Mouse (Mus musculus): ENCODE measurements around the gene Pdap1.
"Not testable (repeated sequence)": the region's sequence is repeated elsewhere in the genome, so short reads cannot be mapped to it uniquely, and the experiment has no call there.

Gene Pdap1

DNA sequence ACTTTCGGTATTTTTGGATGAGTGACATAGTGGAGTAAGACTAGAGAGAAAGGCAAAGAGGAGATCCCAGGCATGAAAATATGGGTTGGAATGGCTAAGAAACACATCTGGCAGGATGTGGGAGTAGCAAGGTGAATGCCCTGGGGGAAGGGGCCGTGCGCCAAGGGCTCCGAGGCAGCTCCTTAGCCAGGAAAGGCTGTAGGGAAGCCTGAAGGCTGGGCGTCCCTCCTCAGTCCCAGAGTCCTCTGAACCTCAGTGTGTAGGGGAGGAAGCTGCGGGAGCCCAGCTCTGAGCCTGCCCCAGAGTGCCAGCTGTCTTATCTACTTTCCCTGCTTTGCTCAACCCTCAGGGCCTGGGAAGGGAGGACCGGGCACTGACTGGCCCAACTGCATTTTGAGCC lies 19.1 kb downstream of the Pdap1 start:
- intact Hi-C loops (cut with DNase I) = no loop called here

DNA sequence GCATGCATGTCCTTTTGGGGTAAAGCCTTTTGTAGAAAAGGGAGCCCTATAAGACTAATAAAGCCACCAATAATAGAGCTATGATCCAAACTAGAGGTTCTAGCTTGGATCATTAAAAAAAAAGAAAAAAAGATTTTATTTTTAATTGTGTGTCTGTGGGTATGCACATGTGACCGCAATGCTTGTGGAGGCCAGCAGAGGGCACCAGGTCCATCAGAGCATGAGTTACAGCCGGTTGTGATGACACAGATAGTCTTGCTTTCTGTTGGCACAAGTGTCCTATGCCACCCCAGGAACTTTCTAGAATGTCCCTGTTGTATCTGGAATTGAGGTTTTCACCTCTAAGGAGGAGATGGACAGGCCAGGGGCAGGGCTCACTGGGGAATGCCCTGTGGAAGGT lies 20.7 kb downstream of the Pdap1 start:
- intact Hi-C loops (cut with DNase I) = no loop called here

DNA sequence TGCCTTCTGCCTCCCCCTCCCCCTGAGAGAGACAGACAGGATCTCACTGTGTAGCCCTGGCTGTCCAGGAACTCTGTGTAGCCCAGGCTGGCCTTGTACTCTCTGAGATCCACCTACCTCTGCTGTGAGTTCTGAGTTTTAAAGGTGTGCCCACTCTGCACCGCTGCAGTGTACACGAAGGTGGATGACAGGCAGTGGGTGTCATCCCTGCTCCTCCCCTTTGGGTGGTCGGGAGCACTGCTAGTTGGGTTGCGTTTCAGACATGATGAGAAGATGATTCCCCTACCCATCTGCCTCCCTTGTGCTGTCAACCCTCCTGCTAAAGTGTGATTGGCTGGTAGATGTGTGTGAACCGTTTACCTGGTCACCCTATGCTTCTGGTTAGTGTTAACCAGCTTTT lies 21.6 kb downstream of the Pdap1 start:
- intact Hi-C loops (cut with DNase I) = no loop called here

DNA sequence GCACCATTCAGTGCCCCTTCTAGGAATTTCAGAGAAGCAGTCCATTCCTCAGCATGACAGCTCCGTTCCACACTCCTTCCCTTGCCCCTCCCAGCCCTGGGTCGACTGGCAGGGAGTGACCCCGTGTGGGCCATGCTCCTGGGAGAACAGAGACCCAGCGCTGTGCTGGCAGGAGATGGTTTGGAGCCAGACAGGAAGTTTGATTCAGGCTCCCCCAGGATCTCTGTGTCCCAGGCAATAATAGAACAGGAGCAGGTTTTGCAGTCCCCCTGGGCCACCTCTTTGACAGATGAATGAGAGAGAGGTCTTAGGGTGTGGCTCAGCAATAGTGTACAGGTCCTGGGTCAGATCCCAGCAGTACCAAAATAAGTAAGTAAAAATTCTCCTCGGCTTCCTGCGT lies 22.0 kb downstream of the Pdap1 start:
- intact Hi-C loops (cut with DNase I) = no loop called here

DNA sequence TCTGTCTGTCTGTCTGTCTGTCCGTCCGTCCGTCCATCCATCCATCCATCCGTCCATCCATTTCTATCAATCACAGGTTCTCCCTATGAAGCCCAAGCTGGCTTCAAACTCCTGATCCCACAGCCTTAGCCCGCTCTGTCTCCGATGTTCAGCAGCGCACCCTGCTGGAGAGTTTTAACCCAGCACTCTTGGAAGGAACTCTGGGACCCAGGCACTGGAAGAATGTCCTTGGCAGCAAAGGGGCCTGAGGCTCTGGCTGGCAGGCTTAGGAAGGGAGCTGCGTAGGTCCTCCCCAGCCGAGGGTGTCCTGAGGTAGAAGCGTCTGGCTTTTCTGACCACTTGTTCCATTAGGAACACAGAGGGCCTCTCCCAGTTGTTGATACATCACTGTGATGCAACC lies 23.1 kb downstream of the Pdap1 start:
- intact Hi-C loops (cut with DNase I) = loop anchor here (2.0 kb wide), 1 partner anchor 34 kb away; the partner anchor contains the start of gene Arpc1a

DNA sequence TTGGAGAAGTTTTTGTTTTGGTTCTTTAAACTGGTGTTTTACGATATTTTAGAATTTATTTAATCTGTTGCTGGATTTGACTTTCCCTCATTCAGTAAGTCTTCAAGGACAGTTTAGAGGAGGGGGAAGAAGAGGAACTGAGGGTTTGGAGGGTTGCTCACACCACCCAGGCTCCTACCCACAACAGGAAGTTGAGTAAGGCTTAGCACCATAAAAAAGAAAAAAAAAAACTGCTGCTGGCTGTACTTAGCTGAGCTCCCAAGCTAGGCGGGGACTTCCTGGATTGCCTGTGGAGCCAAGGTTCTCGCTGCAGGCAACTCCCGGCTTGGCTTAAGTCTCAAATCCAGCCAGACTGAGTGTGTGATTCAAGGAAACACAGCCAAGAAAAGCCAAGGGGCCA lies 23.7 kb downstream of the Pdap1 start:
- intact Hi-C loops (cut with DNase I) = loop anchor here (2.0 kb wide), 1 partner anchor 34 kb away; the partner anchor contains the start of gene Arpc1a

DNA sequence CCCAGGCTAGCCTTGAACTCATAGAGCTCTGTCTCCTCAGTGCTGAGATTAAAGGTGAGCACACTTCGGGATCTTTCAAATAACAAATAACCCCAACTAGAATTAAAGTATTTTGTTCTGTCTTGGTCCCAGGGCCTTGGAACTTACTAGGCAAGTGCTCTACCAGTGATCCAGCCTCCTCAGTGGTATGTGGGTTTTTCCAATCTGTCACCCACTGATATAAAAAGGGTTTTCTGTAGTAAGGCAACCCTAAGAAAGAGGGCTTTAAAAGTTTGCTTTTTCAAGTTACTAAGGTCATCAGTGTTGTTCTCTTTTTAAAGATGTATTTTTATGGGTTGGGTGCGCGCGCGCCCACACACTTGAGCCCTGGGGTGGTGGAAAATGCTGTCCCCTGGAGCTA lies 24.3 kb downstream of the Pdap1 start:
- intact Hi-C loops (cut with DNase I) = loop anchor here (2.0 kb wide), 1 partner anchor 33 kb away; the partner anchor contains the start of gene Arpc1a

DNA sequence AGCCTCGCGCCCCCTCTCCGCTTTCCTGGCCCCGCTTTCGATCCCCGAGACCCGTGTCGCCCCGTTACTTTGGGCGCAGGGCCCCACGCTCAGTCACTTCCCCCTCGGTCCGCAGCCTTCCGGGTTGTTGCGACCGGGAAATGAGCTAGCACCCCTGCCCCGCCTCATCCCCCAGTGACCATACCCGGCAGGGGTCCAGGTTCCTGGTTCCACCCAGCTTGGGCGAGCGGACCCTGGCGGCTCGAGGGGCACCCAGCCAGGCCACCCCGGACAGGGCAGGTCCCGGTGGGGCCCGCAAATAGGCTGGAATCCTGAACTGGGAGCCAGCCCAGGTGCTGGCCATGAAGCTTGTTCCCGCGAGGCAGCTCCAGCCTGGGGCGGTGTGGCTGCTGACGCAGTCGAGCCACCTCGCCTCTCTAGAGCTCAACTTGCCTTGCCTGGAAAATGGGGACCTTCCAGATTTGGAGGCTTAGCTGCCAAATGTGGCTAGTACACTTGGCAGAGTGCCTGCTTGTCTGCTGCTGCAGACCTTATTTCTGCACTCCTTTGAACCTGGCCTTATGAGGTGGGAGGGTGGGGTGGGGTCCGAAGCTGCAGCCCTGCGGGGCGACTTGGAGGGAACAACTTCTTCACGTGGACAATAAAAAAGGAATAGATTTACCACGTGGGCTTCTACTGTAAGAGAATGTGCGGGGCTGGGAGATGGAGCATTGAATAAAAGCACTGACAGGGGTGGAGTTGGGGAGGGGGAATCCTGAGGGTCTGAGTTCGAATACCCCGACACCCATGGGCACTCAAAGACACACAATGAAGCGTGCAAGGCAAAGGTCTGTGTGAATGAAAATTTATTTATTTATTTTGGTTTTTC lies 25.2 kb downstream of the Pdap1 start:
- intact Hi-C loops (cut with DNase I) = no loop called here

DNA sequence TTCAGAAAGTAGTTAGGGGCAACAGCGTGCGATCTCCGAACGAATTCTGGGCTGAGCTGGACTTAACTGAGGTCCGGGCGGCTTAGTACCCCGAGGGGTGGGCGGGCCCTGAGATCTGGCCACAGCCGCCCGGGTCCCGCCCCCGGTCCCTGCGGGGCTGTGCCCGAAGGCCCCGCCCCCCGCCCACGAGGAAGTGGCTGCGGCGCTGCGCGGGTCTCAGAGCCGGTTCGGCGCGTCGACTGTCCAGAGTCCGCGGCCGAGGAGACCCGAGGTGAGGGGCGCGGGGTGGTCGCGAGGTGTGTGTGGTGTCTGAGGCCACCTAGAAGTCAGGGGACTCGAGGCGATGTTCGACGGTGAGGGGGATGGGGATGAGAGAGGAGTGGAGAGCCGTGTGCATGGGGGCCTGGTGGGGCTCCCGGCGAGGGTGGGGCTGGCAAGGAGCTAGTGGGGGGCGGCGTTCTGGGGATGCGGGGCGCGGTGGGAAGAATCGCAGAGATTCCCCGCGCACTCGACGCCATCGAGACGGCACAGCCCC lies 25.9 kb downstream of the Pdap1 start, which contains the start of gene Arpc1b:
Arpc1b (plus strand) TSS at position 145 of the 535 bp plus-strand sequence.
- intact Hi-C loops (cut with DNase I) = no loop called here

DNA sequence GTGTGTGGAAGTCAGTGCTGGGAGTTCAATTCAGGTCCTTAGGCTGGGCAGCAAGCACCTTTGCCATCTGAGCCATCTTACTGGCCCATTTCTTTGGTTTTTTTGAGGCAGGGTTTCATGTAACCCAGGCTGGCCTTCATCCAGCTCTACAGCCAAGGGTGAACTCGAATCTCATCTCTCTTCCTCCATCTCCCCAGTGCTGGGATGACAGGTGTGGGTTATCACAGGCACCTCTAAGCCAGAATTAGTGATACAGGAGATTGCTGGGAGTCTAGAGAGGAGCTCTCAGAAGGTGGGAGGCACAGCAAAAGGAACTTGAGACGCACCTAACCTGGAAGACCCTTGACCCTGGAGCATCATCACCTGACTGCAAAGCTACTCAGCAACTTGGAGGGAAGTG lies 26.6 kb downstream of the Pdap1 start:
- intact Hi-C loops (cut with DNase I) = no loop called here

DNA sequence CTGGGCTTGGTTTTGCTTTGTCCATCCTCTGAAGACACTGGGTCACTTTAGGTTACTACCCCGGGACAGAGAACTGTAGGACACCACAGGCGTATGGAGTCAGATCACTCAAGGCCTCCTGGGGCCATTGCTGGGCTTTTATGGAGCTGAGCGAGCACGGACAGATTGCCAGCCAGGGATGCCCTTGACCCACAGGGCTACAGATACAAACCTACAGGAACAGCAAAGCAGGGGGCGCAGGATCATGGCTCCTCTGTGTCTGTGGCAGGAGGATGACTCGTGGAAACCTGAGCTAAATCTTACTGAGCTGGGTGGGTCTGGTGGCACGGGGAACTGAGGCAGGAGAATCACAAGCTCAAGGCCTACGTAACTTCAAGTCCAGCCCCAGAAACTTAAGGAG lies 27.5 kb downstream of the Pdap1 start:
- intact Hi-C loops (cut with DNase I) = no loop called here

DNA sequence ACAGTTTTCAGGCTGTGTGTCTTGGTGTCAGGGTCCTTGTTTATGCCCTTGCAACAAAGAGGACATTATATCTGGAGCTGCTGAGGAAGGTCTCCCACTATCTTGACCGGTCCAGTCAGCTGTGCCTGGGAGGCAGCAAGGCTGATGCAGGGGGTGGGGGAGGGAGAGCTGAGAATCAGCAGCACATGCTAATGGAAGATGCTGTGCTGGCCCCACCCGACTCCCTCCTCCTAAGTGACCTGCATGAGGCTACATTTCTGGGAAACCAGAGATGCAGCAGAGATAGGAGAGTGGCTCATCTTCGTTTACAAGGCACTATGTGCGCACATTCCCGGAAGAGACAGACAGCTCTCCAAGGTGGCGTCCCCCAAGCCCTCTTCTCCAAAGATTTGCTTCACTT lies 29.6 kb downstream of the Pdap1 start:
- intact Hi-C loops (cut with DNase I) = no loop called here

DNA sequence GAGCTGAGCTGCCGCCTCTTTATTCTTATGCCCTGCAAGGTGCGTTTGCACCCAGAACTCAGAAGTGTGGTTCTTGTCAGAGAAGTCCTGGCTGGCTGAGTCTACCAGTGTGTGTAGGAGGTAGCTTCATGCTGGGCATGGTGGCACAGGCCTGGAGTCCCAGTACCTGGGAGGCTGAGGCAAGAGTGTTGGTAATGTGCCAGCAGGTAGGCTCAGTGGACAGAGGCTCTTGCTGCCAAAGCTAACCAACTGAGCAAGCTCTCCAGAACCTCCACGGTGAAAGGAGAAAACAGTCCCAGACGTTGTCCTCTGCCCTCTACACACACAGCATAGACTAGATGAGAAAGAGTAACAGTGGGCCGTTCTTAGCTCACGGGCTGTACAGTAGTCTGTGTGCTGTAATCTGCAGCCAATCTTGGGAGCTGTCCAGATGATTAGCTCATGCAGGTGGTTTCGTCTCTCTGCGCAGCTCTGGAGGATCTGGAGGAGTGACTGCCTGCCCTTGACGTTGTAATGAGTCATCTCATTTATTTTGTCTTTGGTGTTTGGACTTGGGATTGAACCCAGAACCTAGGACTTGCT lies 34.3 kb downstream of the Pdap1 start:
- intact Hi-C loops (cut with DNase I) = no loop called here

DNA sequence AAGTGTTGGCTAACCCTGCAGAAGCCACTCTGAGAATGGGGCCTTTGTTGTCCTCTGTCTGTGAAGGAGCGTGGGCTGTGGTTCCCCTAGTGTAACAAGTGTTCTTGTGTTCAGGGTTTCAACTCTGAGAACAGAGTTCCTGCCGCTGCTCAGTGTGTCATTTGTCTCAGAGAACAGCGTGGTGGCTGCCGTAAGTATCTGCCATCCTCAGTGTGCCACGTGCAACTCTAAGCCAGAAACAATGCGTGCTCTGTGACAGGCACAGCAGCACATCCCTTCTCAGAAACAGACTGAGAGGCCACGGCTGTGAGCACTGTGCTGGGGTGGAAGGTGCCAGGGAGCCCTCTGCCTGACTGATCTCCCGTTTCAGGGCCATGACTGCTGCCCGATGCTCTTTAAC lies 35.7 kb downstream of the Pdap1 start:
- intact Hi-C loops (cut with DNase I) = no loop called here

DNA sequence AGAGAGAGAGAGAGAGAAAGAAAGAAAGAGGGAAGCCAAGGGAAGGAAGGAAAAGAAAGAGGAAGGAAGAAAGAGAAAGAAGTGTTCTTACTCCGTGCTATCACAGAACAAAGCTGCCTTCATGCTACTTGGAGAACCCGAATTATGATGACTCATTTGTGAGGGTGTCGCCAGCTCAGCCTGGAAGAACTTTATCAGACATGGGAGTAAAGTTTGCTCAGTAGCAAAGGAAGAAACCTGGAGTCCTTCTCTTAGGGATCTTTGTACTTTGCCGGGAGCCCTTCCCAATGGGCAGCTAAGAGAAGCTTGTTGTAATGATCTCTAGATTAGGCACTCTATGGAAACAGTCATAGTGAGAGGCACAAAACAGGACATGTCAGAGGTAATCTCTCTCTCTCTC lies 37.3 kb downstream of the Pdap1 start:
- intact Hi-C loops (cut with DNase I) = no loop called here

DNA sequence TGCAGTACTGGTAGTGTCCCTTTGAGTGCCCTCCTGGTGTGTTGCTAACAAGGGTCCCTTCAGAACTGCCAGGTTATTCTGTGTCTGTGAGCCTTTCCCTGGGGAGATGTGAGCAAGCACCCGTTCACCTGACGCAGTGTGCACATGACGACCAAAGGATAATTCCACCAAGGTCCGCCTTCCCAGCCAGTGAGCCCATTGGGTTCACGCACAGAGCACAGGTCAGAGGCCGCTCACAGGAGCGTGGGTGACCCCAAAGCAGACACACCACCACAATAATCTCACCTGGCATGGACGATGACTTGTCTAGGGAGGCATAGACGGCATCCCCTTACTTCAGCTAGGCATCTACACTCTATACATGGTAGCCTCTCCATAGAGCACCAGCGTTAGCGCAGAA lies 38.6 kb downstream of the Pdap1 start:
- intact Hi-C loops (cut with DNase I) = not testable (repeated sequence)

DNA sequence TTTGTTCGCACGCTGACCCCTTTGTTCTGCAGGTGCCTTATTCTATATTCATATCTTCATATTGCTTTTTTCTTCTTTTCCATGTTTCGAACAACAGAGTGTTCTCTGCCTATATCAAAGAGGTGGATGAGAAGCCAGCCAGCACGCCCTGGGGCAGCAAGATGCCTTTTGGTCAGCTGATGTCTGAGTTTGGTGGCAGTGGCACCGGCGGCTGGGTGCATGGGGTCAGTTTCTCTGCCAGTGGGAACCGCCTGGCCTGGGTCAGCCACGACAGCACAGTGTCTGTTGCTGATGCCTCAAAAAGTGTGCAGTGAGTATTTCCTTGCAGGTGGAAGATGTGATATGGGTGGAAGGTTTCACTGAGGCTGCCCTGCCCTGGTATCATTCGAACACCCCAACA lies 39.1 kb downstream of the Pdap1 start:
- intact Hi-C loops (cut with DNase I) = no loop called here

DNA sequence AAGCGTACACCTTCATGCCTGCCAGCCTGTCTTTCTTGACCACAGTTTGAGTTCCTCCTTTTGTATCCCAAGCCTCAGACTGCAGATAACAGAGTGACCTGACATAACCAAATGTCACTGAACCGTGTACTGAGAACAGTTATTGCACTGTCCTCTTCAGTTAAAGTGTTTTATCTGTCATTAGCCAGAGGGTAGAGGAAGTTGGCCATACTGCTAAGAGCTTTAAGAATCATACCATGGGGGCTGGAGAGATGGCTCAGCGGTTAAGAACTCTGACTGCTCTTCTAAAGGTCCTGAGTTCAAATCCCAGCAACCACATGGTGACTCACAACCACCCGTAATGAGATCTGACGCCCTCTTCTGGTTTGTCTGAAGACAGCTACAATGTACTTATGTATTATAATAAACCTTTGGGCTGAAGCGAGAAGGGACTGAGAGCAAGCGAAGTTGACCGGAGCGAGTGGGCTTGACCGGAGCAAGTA lies 41.7 kb downstream of the Pdap1 start:
- intact Hi-C loops (cut with DNase I) = no loop called here

DNA sequence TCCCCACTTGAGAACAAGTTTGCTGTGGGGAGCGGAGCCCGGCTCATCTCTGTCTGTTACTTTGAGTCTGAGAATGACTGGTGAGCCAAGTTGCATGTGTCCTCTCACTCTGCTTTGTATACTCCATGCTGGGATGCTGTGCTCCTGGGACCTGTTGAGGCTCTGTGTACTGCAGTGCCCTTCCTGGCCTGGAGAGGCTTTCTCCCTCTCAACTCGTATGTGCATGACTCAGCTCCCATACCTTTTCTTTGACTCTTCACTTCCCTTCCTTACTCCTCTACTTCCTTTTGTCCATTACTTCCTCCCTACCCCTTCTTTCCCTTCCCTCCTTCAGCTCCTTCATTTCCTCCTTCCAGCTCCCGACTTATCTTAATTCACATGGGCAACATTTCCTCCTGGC lies 43.8 kb downstream of the Pdap1 start:
- intact Hi-C loops (cut with DNase I) = no loop called here

DNA sequence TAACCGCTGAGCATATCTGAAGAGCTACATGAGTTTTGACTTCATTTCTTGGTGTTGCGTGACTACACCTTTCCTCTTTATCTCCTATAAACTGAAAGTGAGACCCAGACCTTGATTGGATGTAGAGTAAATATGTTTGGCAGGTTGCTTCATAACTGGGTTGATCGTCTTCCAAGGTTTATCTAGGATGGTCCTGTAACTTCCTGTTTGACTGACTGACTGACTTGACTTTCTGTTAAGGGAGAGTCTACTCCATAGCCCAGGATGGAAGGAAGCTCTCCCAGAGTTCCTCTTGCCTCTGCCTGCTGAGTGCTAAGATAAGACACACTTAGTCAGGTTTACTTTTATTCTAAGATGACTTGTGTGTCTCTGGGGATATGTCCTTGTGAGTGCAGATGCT lies 50.2 kb downstream of the Pdap1 start:
- intact Hi-C loops (cut with DNase I) = no loop called here

DNA sequence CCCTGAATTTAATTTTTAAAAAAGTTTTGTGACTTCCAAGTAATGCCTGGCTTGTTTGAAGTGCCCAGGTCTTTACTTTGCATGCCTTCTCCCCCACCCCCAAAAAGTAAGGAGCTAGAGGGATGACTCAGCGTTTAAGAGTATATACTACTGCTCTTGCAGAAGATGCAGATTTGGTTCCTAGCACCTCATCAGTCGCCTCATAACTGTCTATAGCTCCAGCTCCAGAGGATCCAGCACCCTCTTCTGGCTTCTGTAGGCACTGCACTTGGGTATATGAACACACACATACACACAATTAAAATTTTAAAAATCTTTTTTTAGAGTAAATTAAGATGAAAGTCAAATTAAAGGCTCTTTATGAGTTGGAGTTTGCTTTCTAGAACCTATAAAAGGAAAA lies 51.9 kb downstream of the Pdap1 start:
- intact Hi-C loops (cut with DNase I) = no loop called here

DNA sequence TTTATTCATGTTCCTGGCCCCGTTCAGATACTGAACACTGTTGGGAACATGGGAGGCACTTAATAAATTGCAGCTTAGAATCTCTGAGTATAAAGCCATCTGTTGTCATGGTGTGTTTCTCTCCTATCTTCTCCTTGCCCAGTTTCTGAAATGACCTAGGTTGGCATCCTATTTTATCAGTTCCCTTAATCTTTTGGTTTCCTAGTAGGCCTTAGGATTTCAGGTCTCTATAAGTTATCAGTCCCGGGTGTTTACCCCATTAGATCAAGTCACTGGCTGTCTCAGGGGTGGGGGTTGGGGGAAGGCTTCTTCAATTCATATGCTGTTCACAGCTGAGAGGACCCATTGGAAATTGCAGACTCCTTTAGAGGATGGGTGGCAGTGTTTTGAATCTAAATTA lies 55.2 kb downstream of the Pdap1 start:
- intact Hi-C loops (cut with DNase I) = no loop called here
